Mouse (Mus musculus) 3T3-L1 (cell line): ENCODE measurements at regions not wholly inside any gene's neighbourhood (a gene's known extent, or its start where the extent isn't known, plus 50 kb on each side); places are given as distances from the start of the nearest gene placed in this dataset.
"Not testable (repeated sequence)": the region's sequence is repeated elsewhere in the genome, so short reads cannot be mapped to it uniquely, and the experiment has no call there.

Source experiments
- DNase-seq: peaks from one replicate; pipeline ENCODE4 v3.0.0-alpha.2; 2015; ENCODE audit warnings: low read depth, low spot score

GRCm38 (mm10) chr13:83743381-83743780 lies 239.5 kb downstream of the Mef2c start:
- DNase-seq: no peak

GRCm38 (mm10) chr13:83744110-83744752 lies 240.4 kb downstream of the Mef2c start:
- no peak for DNase-seq

GRCm38 (mm10) chr13:83744981-83745555 lies 241.2 kb downstream of the Mef2c start:
- no peak for DNase-seq

- DNase-seq: no peak
Measured at GRCm38 (mm10) chr13:83745961-83746360, 242.1 kb downstream of the Mef2c start.

GRCm38 (mm10) chr13:83747671-83748070 lies 243.8 kb downstream of the Mef2c start:
- DNase-seq: no peak

GRCm38 (mm10) chr13:83749376-83750150 lies 245.7 kb downstream of the Mef2c start:
- DNase-seq: no peak

- no peak for DNase-seq
Measured at GRCm38 (mm10) chr13:83750437-83750836, 246.6 kb downstream of the Mef2c start.

- DNase-seq: no peak
Measured at GRCm38 (mm10) chr13:83760387-83761170, 256.7 kb downstream of the Mef2c start.

- no peak for DNase-seq
Measured at GRCm38 (mm10) chr13:83762484-83762883, 258.6 kb downstream of the Mef2c start.

GRCm38 (mm10) chr13:83763288-83763687 lies 259.5 kb downstream of the Mef2c start:
- not testable (repeated sequence) for DNase-seq

GRCm38 (mm10) chr13:83785643-83786042 lies 281.8 kb downstream of the Mef2c start:
- no peak for DNase-seq

- DNase-seq: no peak
Measured at GRCm38 (mm10) chr13:83809535-83809934, 305.7 kb downstream of the Mef2c start.

- DNase-seq: no peak
Measured at GRCm38 (mm10) chr13:83820291-83820690, 316.5 kb downstream of the Mef2c start.

GRCm38 (mm10) chr13:83820721-83821120 lies 316.9 kb downstream of the Mef2c start:
- DNase-seq: no peak

GRCm38 (mm10) chr13:83824926-83825325 lies 321.1 kb downstream of the Mef2c start:
- DNase-seq: no peak

GRCm38 (mm10) chr13:83826841-83827463 lies 323.1 kb downstream of the Mef2c start:
- no peak for DNase-seq

- DNase-seq: no peak
Measured at GRCm38 (mm10) chr13:83865932-83866685, 356.0 kb upstream of the Tmem161b start.

- no peak for DNase-seq
Measured at GRCm38 (mm10) chr13:83867211-83867610, 354.9 kb upstream of the Tmem161b start.

GRCm38 (mm10) chr13:83867831-83868473 lies 354.1 kb upstream of the Tmem161b start:
- no peak for DNase-seq

GRCm38 (mm10) chr13:83868922-83869321 lies 353.2 kb upstream of the Tmem161b start:
- no peak for DNase-seq
